Mouse (Mus musculus): Measurements from ENCODE around the gene Inhba.

The Inhba gene

DNA sequence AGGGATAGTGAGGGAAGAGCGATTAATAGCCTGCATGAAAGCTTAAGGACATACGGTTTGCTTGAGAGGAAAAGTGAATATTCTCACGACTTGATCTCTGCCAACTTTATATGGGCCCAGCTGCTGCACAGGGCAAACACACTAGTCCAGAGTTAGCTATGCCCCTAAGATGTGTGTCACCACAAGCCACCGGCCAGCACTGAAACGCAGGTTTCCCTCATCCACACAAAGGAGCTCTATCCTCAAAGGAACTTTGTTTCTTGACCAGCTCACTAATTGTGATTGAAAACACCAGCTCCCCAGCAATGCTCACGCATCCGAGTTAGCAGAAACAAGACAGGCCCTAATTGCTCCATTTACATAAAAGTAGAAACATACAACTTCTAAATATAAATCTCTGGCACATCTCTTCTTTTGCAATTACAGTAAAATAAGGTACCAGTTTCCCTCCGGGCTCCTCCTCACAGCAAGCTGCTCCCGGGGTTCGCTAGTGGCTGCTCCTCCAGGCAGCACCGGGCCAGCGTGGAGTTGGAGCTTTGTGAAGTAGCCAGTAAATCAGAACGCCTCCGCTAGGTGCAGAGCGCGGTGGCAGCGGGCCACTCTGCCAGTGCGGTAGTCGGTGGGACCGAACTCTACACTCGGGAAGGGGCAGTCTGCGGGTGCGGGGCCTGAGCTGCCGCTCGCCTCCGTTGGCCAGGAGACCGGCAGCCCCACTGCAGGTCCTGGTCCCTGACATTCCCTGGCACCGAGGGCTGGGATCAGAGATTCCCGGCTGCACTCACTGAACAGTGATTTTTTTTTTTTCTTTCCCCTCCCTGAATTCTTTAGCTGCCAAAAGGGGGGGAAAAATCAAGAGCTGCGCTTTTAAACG lies at the start of gene Inhba:
Gene Inhba (plus strand): TSS at position 480 of the 871 bp plus-strand sequence.
- peak; percentile 50 for DNase-seq

DNA sequence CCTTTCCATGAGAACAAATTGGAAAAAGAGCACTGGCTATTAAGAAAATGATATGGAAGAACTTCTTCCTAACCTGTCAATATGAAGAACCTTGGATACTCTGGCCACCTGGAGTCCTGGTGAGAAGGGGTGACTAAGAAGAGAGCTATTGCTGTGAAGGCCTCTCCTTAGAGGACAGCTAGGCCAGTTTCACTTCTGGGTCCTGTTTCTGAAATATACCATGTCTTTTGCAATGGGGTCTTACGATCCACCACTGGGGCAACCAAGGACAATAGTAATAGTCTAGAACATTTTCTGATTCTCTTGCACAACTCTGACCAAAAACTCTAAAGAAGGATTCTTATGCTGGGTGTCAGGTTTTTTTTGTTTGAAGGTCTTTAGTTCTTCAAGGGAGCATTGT lies 35.1 kb upstream of the Inhba start:
- DNase-seq = no peak

DNA sequence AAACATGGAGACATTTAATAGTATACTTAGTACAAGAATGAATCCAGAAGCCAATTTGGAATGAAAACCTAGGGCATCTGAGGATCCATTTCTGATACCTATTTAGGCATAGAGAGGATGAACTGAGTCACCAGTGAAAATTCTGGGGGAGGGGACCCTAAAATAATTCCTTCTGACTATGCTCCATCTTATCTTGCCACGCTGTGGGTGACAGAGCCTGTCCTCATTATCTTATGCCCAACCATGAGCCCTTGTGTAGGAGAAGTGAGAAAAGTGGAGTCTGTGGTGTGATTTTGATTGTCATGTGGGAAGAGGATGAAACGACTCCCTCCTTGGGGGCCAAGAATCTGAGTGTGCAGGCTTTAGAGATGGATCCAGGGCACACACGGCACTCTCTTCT lies 32.1 kb upstream of the Inhba start:
- DNase-seq = no peak

DNA sequence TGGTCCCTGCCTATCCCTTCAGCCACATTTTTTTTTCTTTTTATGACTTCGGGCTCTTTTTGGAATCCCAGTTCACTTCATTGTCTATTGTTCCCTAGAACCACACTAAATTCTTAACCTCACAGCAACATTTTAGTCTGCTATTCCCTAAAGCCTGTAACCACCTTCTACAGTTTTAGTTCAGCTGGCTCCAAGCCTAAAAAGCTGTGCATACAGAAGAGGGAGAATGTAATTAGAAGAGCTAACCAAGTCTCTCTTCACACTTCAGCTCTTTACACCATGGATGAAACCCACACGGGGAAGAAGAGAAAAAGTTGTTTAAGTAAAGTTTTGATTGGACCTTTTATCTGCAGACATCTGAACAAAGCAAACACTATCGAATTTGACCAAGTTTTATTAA lies 29.6 kb upstream of the Inhba start:
- no peak for DNase-seq

DNA sequence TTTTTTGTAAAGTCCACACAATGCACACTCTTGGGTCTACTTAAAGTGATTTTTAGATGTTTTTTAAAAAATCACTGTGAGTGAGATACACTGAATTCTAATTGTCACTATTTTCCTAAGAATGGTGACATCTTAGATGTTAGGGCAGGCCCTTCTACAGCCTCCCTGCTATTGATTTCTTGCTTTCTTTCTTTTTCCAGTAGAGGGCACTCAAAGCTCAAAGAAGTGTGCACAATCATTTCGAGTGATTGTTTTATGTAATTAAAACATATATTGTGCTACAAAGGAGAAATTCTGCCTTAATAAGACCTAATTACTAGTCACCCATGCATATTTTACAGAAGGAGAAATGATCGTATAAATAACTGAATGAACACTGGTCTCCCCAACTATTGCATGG lies 25.9 kb upstream of the Inhba start:
- DNase-seq = no peak

DNA sequence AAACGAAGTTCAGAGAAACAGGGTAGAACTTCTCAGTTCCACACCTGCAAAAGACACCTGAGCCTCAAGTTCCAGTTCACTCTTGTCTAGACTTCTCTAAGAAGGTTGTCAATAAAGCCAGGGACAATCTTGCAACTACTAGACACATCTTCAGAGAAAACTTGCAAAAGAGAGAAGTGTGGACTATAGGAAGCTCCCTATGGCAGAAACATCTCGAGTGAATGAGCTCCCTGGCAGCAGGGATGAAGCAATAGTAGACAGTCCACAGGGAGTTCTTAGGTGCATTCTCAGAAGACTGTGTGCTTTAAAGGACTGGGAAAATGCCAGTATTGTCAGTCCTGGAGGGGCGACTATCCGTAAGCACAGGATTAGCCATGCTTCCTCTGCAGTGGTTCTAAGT lies 25.5 kb upstream of the Inhba start:
- no peak for DNase-seq

DNA sequence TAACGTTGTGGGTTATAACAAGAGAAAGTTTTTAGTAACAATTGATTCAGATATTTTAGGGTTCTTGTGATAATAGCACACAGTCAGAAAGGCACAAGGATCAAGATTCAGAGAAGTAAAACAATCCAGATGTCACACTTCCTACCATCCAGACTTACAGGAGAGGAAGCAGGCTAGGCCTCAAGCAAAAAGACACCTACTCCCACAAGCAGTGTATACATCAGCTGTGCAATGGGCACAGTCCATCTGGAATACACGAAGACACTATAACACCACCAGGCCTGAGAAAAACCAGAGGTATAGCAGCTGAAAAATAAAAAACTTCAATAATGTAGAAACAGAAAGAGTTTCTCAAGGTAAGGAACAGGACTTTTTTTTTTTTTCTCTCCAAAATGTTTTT lies 16.3 kb upstream of the Inhba start:
- no peak for DNase-seq

DNA sequence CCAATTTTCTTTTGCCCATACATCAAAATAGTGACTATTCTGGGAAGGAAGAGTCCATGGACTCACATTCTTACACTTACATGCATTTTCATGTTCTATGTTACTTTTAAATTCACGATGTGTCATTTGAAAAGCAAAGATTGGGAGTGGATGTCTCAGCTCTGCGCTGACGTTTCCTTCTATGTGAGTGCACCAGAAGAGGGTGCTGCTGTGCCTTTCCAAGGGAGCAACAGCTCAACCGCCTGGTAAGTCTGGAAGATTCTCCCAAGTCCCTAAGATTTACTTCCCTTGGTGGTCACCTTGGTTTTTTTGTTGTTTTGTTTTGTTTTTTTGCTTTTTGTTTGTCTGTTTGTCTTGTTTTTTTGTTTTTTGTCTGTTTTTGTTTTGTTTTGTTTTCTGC lies 6.1 kb upstream of the Inhba start:
- DNase-seq = peak; percentile 40

DNA sequence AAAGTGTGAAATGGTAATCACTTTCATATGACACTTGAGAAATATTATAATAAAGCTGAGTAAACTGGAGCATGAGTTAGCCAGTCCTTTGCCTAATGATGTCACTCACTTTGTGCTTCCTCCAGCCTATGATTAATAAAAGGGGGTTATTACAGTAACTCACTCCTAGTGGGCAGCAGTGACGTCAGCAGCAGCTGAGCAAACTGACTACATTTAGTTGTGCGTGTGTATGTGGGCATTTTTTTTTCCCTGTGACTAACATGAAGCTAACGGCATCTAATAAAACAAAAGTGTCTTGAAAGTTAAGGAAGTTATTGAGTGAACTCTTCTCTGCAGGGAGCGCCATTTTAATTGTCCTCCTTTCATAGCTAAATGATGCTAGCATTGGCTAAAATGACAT lies 3.9 kb upstream of the Inhba start:
- DNase-seq = no peak

DNA sequence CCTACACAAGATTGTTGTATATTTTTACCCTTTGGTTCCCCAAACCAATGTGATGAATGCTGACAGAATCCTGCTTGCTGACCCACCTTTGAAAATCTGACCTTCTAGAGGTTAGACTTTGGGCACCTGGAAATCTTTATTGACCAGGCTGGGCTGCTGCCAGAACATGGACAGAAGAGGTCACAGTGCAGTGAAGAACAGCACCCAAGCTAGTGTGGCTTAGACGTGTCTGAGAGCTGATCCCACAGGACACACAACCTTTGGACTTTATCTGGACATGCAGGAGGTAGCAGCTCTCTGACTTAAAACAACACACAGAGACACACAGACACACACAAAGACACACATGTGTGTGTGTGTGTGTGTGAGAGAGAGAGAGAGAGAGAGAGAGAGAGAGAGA lies 3.3 kb upstream of the Inhba start:
- no peak for DNase-seq

DNA sequence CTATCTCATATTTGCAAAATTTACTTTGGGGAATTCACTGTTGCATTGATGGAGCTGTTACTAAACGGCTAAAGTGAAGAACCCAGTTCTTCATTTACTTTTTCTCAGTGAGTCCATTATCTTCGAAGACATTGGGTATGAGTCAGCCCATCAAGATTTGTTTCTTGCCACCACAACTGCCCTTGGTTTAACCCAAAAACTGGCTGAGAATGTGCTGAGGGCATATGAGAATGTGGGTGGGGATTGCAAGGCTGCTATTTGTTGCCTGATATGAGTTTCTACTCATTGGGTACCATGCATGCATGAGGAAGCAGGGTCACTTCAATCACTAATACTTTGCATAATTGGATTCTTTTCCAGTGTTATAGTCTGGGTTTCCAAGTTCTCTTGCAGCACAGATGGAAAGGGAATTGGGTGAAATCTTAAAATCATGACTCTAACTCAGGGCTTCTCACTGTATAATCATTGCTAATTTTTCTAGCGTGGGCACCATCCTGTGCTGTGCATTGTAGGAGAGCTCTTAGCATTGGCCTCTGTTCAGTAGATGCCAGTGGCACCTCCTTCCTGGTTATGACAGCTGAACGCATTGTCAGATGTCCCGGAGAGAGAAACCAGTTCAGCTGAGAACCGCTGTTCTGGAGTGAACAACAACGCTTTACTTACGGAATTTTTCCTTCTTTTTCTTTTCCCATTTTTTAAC lies 1.7 kb upstream of the Inhba start:
- no peak for DNase-seq

DNA sequence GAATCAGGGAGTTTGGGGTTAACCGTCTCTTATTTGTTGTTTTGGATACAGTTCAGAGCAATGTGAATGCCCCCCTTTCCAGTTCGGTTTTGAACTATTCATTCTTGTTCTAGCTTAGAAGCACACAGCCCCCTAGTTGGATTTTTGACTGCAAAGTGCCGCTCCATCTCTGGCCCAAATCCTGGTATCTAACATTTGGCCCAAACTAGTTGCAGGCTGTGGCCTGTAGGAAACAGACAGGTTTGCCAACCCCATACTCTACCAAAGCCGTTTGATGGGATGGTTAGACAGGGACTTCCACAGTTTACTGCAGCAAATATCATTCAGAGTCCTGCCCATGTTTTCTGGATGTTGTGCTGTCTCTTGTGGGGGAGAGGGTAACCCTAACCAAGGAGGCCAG lies 1.1 kb upstream of the Inhba start:
- no peak for DNase-seq

DNA sequence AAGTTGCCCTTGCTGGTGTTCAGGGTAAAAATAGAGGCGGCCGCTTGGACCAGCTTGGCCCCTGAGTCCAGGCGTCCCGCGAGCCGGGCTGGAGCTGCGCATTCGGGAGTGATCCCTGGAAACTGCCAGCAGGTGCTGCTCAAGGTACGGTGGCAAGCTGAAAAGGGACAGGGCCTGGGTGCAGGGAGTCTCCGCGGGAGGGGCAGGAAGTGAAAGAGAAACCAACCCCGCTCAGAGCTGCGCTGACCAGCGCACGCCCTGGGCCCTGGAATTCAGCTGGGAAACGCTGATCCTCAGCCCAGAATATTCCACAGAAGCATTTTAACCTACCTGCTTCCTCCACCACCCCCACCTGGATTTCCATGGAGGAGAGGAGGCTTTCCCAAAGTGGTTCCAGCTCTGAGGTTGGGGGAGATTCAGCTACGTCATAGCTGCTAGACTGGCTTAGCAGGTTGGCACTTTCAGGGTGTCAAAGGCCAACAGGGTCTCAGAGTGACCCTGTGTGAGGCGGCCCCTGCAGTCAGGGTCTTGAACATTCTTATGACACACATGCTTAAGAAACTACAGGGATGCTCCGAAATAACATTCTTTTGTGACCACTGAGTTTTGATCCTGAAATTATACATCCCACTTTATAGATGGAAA lies 714 bp downstream of the Inhba start:
- DNase-seq = peak; percentile 74

DNA sequence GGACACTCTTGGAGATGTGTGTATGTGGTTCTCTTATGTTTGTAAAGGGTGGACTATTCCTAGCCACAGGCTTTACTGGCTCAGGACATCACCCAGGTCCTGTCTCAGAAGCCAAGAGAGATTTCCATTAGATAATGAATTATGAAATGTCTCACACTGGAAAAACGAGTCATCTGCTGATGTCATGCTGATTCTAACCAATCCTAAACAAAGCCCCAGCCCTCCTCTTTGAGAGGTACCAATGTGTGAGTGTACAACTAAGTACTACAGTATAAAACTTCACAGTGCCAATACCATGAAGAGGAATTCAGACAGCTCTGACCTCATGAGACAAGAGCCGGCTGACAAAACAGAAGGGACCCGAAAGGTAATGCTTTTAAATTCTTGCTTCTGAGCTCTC lies 2.5 kb downstream of the Inhba start:
- no peak for DNase-seq

DNA sequence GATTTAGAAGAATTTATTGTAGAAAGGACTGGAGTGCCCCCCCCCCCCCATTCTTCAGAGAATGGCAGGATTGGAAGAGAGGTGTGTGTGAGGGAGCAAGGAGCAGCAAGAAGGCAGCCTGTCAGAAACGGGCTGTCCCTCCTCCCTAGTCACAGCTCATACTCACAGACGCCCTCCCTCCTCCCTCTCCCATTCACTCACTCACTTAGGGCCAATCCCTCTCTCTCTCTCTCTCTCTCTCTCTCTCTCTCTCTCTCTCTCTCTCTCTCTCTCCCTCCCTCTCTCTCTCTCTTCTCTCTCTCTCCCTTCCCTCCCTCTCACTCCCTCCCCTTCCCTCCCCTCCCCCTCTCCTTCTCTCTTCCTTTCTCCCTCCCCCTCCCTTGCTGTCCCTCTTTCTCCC lies 4.9 kb downstream of the Inhba start:
- no peak for DNase-seq

DNA sequence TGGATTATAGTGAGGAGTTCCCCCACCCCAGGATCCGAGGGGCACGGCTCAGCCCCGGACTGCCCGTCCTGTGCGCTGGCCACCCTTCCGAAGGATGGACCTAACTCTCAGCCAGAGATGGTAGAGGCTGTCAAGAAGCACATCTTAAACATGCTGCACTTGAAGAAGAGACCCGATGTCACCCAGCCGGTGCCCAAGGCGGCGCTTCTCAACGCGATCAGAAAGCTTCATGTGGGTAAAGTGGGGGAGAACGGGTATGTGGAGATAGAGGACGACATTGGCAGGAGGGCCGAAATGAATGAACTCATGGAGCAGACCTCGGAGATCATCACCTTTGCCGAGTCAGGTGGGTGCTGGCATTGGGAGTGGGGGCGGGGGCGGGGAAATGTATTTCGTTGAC lies 5.7 kb downstream of the Inhba start:
- no peak for DNase-seq

DNA sequence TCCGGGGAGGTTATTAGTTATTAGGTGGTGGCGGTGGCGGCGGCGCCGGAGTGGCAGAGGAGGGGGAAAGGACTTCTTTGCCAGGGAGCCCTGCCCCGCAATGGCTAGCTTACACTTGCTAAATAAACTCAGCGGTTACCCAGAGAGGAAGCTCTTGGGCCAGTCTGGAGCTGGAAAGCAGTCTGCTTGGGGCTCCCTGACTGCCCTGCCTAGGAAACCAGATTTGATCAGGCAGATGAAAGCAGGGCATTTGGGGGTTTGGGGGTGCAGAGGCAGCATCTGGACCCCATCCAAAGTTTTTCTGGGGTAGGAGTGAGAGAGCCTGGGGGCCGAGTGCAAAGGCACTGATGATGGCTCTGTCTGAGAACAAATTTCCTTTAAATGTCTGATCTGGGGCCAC lies 6.1 kb downstream of the Inhba start:
- DNase-seq = no peak

DNA sequence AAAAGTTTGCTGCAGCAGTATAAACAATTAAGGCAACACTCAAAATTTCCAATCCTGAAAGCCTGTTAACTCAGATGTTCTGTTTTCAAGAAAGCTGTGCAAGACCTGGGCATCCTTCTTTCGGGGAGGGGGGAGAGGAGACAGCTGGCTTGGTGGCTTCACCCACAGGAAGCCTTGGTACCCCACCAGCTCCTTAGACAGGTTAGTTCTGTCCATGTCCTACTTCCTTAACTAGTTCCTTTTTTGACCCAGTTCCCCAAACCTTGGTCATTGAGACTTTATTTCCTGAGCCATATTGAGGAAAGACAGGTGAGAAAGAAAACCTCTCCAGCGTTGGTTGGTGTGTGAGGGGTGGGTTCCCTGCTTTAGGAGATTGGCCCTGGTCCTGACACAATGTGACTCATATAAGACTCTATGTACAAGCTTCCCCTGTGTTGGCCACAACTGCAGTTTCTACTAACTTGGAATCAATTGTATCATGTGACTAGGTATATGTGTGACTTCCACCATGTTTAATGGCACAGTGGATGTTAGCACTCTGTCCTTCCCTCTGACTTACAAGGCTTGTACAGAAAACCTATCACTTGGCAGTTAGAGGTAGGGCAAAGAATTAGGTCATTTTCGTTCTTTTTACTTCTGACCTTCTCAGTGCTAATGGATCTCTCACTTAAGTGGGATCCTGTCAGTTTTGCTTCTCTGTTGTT lies 7.3 kb downstream of the Inhba start:
- no peak for DNase-seq

DNA sequence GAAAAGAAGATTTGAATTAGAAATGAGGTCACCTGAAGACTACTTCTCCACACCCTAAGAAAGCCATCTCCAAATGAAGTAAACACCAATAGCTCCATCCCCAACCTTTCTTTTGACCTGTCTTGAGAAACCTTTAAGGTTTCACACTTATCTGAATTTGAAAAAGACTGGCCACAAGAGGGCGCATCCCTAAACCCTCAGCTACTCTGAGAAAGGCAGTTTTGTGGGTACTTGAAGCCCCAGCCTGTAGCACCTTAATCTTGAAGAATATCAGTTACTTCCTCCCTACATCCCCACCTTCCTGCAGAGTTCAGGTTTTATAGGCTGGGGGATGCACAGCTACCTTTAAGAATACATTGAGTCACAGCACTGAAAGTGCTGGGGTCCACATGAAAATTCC lies 9.0 kb downstream of the Inhba start:
- peak; percentile 31 for DNase-seq

DNA sequence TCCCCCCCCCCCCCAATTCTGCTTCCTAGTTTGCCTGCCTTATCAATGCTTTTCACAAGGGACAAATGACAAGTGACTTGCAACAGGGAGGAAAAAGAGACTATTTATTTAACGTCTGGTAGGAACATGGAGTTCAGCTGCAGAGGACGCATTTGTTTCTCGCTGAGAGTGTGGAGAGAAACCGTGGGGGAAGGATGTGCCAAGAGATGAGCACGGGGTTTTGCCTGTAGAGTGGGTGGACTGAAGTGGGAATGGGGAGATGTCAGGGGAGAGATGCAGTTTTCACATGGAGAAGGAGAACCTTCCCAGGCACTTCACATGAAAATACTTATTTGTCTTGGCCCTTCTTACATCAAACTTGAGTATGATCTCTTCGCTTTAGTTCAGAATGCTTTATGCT lies 9.5 kb downstream of the Inhba start:
- DNase-seq = no peak

DNA sequence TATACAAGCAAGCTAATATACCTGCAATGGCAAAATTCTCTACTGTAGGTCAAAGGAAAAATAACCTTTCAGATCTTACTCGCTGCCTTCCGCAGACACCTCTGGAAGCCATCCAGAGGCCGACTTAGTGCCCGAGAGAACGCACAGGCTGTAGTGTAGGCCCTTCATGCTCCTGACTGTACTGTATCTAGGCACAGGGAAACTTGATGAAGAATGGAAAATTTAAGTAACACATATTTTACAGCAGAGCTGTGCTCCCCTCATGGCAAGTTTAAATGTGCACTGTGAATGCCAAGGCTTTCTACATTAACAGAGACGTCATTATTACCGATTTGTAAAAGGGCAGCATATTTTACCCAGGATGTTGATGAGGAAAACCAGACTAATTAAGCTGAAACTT lies 10.2 kb downstream of the Inhba start:
- DNase-seq = no peak

DNA sequence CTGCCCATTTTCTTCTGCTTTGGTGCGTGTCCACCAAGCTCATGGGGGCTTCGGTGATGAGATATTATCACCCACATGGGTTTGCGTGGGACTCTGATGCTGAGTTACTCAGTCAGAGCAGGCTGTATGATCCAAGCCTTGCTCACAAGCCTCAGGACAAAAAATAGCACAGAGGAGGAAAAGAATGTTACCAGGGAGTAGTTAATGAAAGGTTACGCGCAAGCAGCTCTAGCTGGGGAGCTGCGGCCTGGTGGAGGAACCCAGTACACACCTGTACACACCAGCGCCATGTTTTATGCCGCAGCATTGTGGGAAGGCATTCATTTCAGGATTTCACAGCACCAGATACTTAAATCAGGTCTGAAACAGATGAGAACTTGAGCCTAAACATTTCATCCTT lies 10.9 kb downstream of the Inhba start:
- no peak for DNase-seq

All from kidney, adult 18-20 months (tissue).